Mouse (Mus musculus) right cerebral cortex, postnatal 14 days (tissue): ENCODE results near the gene Lims1.

Experiments used
- DNase-seq: peaks from one replicate; pipeline ENCODE4 v3.0.0; 2022

Gene Lims1

GRCm38 (mm10) chr10:58386997-58387396, 63.7 kb downstream of the Lims1 start:
- no peak for DNase-seq

GRCm38 (mm10) chr10:58388648-58389047, 65.4 kb downstream of the Lims1 start:
- DNase-seq, result no peak

- DNase-seq, result no peak
Measured at GRCm38 (mm10) chr10:58389151-58389550, 65.9 kb downstream of the Lims1 start.

DNA sequence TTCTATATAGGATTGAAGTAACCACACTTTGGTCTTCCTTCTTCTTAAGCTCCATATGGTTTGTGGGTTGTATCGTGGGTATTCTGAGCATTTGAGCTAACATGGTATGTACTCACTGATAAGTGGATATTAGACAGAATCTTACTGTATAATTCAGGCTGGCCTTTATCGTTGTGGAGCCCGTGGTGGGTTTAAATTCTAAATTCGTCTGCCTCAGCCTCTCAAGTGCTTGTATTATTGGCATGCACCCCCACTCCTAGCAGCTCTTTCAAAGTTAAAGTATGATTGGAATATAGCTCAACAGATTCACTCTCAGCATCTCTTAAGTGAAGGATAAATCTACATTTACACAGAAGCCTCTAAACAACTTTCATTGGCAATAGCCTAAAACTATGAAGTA, 69.2 kb downstream of the Lims1 start:
- DNase-seq, result no peak

GRCm38 (mm10) chr10:58393026-58394014, 70.1 kb downstream of the Lims1 start:
- DNase-seq, result no peak

GRCm38 (mm10) chr10:58394170-58394569, 70.9 kb downstream of the Lims1 start:
- no peak for DNase-seq

DNA sequence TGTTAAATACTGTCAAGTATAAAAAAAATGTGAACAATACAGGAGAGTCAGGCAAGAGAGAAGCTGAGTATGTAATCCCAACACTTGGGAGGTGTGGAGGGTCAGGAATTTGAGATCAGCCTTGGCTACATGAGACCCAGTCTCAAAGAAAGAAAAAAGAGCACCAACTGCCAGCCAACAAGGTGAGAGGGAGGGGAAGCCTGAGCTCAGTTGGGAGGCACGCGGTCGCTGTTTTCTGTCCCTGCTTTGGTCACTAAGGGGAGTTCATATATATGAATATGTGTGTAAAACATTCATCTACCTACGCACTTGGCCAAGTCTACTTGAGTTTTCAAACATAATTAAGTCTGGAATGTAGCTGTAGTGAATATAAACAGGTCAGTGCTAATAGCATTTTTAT, 72.0 kb downstream of the Lims1 start:
- no peak for DNase-seq

- DNase-seq, result no peak
Measured at GRCm38 (mm10) chr10:58395723-58396122, 72.5 kb downstream of the Lims1 start.

DNA sequence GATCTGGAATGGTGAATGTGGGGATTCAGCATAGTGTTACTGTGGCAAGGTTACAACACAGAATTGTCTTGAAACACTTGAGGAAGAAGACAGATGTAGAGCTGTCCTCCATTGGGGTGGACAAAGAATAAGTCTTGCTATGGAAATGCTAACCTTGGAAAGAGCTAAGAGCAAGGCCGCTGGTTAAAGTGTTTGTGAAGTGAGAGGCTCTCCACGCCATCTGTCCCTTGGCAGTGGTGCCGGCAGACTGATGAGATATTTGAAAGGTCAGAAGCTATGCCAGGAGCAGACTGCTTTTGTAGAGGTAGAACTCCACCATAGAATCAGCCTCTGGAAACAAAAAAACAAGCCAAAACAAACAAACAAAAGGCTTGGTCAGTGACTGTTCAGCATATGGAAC, 73.3 kb downstream of the Lims1 start:
- no peak for DNase-seq

DNA sequence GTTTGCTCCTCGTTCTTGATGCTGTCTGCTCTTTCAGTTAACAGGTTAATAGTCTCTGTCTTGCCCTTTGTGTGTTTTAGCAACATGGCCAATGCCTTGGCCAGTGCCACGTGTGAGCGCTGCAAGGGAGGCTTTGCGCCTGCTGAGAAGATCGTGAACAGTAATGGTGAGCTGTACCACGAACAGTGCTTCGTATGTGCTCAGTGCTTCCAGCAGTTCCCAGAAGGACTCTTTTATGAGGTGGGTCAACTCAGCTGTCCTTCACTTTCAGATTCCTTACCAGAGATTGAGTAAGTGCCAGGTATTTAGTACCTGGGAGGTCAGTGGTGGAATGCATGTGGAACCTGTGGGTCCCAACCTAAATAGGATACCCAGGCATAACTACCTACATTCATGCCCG, 75.7 kb downstream of the Lims1 start:
- no peak for DNase-seq

GRCm38 (mm10) chr10:58401838-58402237, 78.6 kb downstream of the Lims1 start:
- DNase-seq, result no peak

GRCm38 (mm10) chr10:58404639-58405038, 81.4 kb downstream of the Lims1 start:
- DNase-seq, result no peak

GRCm38 (mm10) chr10:58405285-58405948, 82.2 kb downstream of the Lims1 start:
- DNase-seq, result no peak

- no peak for DNase-seq
Measured at GRCm38 (mm10) chr10:58405949-58406305, 82.7 kb downstream of the Lims1 start.

- DNase-seq, result no peak
Measured at GRCm38 (mm10) chr10:58412331-58412730, 89.1 kb downstream of the Lims1 start.

DNA sequence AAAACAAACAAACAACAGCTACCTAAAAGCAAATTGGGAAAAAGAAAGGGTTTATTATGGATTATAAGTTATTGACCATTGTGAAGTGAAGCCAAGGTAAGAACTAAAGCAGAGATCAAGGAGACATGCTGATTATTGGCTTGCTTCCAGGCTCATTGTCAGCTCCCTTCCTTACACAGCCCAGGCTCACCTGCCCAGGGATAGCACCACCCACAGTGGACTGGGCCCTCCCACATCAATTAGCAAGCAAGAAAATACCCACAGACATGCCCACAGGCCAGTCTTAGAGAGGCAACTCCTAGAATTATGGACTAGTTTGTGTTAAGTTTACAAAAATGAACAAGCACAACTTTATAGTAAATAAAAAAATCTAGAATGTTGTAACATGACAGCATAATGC, 89.6 kb downstream of the Lims1 start:
- no peak for DNase-seq

DNA sequence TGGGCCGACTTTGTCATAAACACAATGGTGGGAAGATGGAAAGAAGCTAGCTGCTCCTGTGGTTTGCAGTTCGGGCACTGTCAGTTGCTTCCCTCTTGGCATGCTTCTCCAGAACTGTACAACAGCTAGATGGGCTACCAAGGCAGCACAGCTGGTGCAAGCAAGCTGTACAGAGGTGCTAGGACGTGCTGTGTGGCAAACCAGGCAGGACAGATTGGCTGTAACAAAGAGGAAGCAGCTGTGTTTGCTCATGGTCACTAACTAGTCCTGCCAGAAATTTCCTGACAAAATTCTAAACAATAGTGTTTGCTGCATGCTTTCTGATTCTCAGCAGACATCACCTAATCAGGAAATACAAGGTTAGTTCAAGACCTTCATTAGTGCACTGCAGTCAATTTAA, 93.4 kb downstream of the Lims1 start:
- DNase-seq, result no peak

DNA sequence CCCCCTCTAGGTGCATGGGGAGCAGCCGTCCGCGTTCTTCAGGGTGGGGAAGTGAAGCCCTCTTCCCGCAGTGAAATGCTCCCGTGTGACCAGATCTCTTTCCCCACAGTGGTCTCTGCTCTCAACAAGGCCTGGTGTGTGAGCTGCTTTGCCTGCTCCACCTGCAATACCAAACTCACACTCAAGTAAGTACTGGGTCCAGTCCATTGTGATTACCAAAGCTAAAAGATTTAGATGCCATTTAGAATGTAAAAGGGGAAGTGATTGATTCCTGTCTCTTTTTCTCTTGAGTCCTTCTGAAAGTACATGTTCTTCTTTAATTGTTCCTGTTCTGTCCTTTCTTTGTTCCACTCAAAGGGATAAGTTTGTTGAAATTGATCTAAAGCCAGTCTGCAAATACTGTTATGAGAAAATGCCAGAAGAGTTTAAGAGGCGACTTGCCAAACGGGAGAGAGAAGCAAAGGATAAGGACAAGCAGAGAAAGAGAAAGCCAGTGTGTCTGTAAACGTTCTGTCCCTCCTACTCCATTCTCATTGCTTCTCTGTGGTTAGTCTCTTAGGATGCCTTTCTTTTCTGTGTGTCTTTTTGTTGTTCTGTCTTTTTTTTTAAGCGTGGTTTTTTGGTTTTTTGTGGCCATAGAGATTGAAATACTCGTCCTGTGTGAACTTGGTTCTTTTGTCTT, 95.2 kb downstream of the Lims1 start:
- DNase-seq, result no peak

GRCm38 (mm10) chr10:58427930-58428329, 104.7 kb downstream of the Lims1 start:
- DNase-seq, result no peak

- DNase-seq, result no peak
Measured at GRCm38 (mm10) chr10:58445850-58446249, 122.6 kb downstream of the Lims1 start.

DNA sequence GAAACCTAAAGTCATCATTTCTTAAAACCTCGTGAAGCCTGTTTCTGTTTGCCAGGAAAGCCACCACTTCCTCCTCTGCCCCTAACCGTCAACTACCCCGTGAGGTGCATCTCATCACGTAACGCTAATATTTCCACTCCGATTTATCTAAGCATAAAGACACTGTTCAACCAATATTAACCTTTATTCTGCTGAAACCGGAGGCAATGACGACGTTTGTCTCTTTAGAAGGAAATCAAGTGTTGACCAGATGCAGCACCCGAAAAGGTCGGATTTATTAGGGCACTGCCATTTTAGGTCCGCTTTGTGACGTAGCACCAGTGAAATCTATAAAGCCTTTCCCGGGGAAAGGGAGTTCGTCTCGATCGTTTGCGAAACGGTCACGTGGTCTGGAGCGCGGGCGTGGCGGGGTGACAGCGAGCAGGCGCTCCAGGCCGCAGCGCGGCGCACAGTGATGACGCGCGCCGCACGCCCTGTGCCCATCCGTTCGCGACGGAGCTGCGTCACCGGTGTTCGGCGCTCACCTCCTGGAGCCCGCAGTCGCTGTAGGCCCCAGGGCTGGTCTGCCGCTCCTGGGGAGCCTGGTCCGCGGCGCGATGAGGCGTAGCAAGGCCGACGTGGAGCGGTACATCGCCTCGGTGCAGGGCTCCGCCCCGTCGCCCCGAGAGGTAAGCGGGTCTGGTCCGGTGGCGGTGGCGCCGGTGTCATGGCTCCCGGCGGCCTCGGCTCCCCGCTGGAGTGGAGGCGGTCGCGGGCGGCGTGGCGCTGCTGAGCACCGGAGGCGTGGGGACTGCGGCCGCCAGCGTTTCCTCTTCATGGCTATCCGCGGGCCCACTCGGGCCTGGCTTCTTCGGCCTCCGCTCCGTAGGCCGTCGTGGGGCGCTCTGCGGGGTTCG, 123.4 kb downstream of the Lims1 start, which contains the start of gene Ranbp2:
TSS of gene Ranbp2 (plus strand) at position 537 of the 896 bp plus-strand sequence.
- DNase-seq, result peak; percentile 99

DNA sequence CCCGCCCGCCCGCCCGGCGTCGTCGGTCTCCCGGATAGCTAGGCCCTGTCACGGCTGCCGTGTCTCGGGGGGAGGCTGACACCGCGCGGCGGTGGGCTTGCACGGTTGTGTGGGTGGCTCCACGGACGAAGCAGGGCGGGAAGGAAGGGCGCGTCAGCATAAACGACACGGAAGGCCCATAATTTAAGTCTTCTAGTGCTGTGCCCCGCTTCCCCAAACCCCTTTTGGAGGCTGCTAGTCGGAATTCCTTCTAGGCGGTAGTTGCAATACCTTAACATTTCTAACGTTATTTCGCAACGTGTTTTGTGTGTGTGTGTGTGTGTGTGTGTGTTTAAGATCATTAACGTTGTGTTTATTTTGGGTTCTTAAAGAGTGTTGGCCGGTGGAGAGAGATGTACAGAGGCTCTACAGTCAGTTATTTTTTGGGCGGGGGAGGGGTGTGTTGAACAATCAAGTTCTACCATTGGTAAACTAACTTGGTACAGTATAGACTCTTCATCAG, 124.1 kb downstream of the Lims1 start:
- DNase-seq, result peak; percentile 56
